Mouse (Mus musculus) neural tube, embryonic 15.5 days (tissue): ENCODE data around the gene Islr. TPM values are rescaled to one million over a fixed set of nuclear protein-coding genes. Genes with fewer than 3 reads are reported as not detected.

ENCODE experiments used
- ATAC-seq: fragments of 200-750 bp; cut with Nextera tagmentation; 2 replicates; pipeline ENCODE4 v1.8.0; 2017; ENCODE audit warnings: mild to moderate bottlenecking, moderate TSS enrichment, moderate library complexity; ENCODE audit not compliant: low FRiP score
- H3K27ac ChIP-seq: fragments of 300-500 bp; sonication (generic); replicated peaks from 2 replicates; pipeline ENCODE4 v1.5.1; 2015; ENCODE audit warnings: mild to moderate bottlenecking, inconsistent platforms
- H3K27me3 ChIP-seq: fragments of 300-500 bp; sonication (generic); replicated peaks from 2 replicates; pipeline ENCODE4 v1.6.1; 2015; ENCODE audit warnings: inconsistent platforms
- H3K36me3 ChIP-seq: fragments of 300-500 bp; sonication (generic); 2 replicates; pipeline ENCODE4 v1.6.1; 2015; ENCODE audit warnings: inconsistent platforms
- H3K4me1 ChIP-seq: fragments of 300-500 bp; sonication (generic); 2 replicates; pipeline ENCODE4 v1.6.1; 2015; ENCODE audit warnings: inconsistent platforms
- H3K4me2 ChIP-seq: fragments of 300-500 bp; sonication (generic); 2 replicates; pipeline ENCODE4 v1.6.1; 2015; ENCODE audit warnings: inconsistent platforms, mild to moderate bottlenecking, moderate library complexity
- H3K4me3 ChIP-seq: fragments of 300-500 bp; sonication (generic); replicated peaks from 2 replicates; pipeline ENCODE4 v1.5.1; 2015; ENCODE audit warnings: mild to moderate bottlenecking, inconsistent platforms
- H3K9ac ChIP-seq: fragments of 300-500 bp; sonication (generic); replicated peaks from 2 replicates; pipeline ENCODE4 v1.6.1; 2015; ENCODE audit warnings: mild to moderate bottlenecking, inconsistent platforms
- H3K9me3 ChIP-seq: fragments of 300-500 bp; sonication (generic); replicated peaks from 2 replicates; pipeline ENCODE4 v1.6.1; 2016; ENCODE audit warnings: inconsistent platforms
- WGBS: fragments of 180-500 bp; shearing (Covaris S2); methylation state at CpG from one replicate; pipeline ENCODE4 v1.1.7; 2015; ENCODE audit warnings: mixed read lengths; 5-methylcytosine and 5-hydroxymethylcytosine counted together
- polyA plus RNA-seq: library from polyadenylated mRNA; unstranded; fragments of >200 nt; fragmentation: Nextera tagmentation; extraction: Ambion mirVana; gene quantifications from 2 replicates; pipeline ENCODE4 v1.2.1, GENCODE M21; 2015

Gene Islr
- polyA plus RNA-seq, 1 experiment from 2014 or later: 52.3 TPM

- H3K9ac ChIP-seq: no peak overlapping the region
- WGBS: 9% methylated on average over 17 of the region's 17 CpGs
- H3K4me3 ChIP-seq: no peak overlapping the region
- no peaks in the 10 kb centered on the region for H3K36me3 ChIP-seq
- 0 out of 2 replicates have a peak, but pooled peaks have one; percentile 53 for ATAC-seq
- H3K27ac ChIP-seq: peak overlapping the region; percentile 6; the same call in 1 of the 2 replicates
- peaks cover 40% of the 10 kb centered on the region for H3K27me3 ChIP-seq
- H3K4me2 ChIP-seq: peak overlapping the region; percentile 11
- no peaks in the 10 kb centered on the region for H3K9me3 ChIP-seq
- peaks cover 32% of the 10 kb centered on the region for H3K4me1 ChIP-seq
Observed at GRCm38 (mm10) chr9:58133893-58134884, 69.9 kb downstream of the Islr start.

- Histone ChIP-seq H3K4me3 (no peak overlapping the region), H3K4me2 (no peak overlapping the region), H3K4me1 (peaks cover 41% of the 10 kb centered on the region), H3K27ac (no peak overlapping the region), H3K27me3 (peaks cover 41% of the 10 kb centered on the region), H3K9ac (no peak overlapping the region), H3K36me3 (no peaks in the 10 kb centered on the region), H3K9me3 (no peaks in the 10 kb centered on the region)
- no peak for ATAC-seq
- 71% methylated on average over 7 of the region's 7 CpGs for WGBS
Observed at GRCm38 (mm10) chr9:58131735-58132134, 72.4 kb downstream of the Islr start.

- H3K9me3 ChIP-seq: no peaks in the 10 kb centered on the region
- H3K4me2 ChIP-seq: no peak overlapping the region
- ATAC-seq: no peak
- no peaks in the 10 kb centered on the region for H3K36me3 ChIP-seq
- 60% methylated on average over 3 of the region's 3 CpGs for WGBS
- no peak overlapping the region for H3K27ac ChIP-seq
- H3K4me1 ChIP-seq: peaks cover 38% of the 10 kb centered on the region
- no peak overlapping the region for H3K4me3 ChIP-seq
- H3K27me3 ChIP-seq: peaks cover 46% of the 10 kb centered on the region
- H3K9ac ChIP-seq: no peak overlapping the region
Observed at GRCm38 (mm10) chr9:58130909-58131308, 73.2 kb downstream of the Islr start.

GRCm38 (mm10) chr9:58129508-58129907, 74.6 kb downstream of the Islr start:
- 20% methylated on average over 8 of the region's 8 CpGs for WGBS
- Histone ChIP-seq H3K4me3 (no peak overlapping the region), H3K9me3 (no peaks in the 10 kb centered on the region), H3K9ac (no peak overlapping the region), H3K4me1 (peaks cover 31% of the 10 kb centered on the region), H3K36me3 (no peaks in the 10 kb centered on the region), H3K27ac (no peak overlapping the region), H3K4me2 (no peak overlapping the region), H3K27me3 (peaks cover 48% of the 10 kb centered on the region)
- ATAC-seq: no peak

- no peak overlapping the region for H3K27ac ChIP-seq
- ATAC-seq: no peak
- H3K27me3 ChIP-seq: peaks cover 49% of the 10 kb centered on the region
- no peak overlapping the region for H3K9ac ChIP-seq
- H3K4me3 ChIP-seq: no peak overlapping the region
- H3K4me1 ChIP-seq: peaks cover 27% of the 10 kb centered on the region
- peak overlapping the region; percentile 22; the same call in 1 of the 2 replicates for H3K4me2 ChIP-seq
- no peaks in the 10 kb centered on the region for H3K9me3 ChIP-seq
- 6% methylated on average over 13 of the region's 13 CpGs for WGBS
- no peaks in the 10 kb centered on the region for H3K36me3 ChIP-seq
Observed at GRCm38 (mm10) chr9:58128926-58129413, 75.1 kb downstream of the Islr start.

GRCm38 (mm10) chr9:58125811-58126210, 78.3 kb downstream of the Islr start:
- H3K27me3 ChIP-seq: peaks cover 49% of the 10 kb centered on the region

GRCm38 (mm10) chr9:58125085-58125484, 79.0 kb downstream of the Islr start:
- H3K36me3 ChIP-seq: no peaks in the 10 kb centered on the region
- no peak overlapping the region for H3K27ac ChIP-seq
- 61% methylated on average over 3 of the region's 3 CpGs for WGBS
- no peak overlapping the region for H3K9ac ChIP-seq
- H3K4me1 ChIP-seq: peaks cover 24% of the 10 kb centered on the region
- ATAC-seq: no peak
- no peak overlapping the region for H3K4me3 ChIP-seq
- peaks cover 42% of the 10 kb centered on the region for H3K27me3 ChIP-seq
- H3K9me3 ChIP-seq: no peaks in the 10 kb centered on the region
- H3K4me2 ChIP-seq: no peak overlapping the region

More at GRCm38 (mm10) chr9:58125811-58126210, 78.3 kb downstream of the Islr start:
- 33% methylated on average over 4 of the region's 4 CpGs for WGBS
- no peak overlapping the region for H3K4me2 ChIP-seq
- H3K27ac ChIP-seq: no peak overlapping the region
- H3K9ac ChIP-seq: no peak overlapping the region
- no peaks in the 10 kb centered on the region for H3K9me3 ChIP-seq
- no peaks in the 10 kb centered on the region for H3K36me3 ChIP-seq
- peaks cover 24% of the 10 kb centered on the region for H3K4me1 ChIP-seq
- H3K4me3 ChIP-seq: no peak overlapping the region
- no peak for ATAC-seq

GRCm38 (mm10) chr9:58118671-58119070, 85.4 kb downstream of the Islr start, which contains the start of gene Ccdc33:
TSS of gene Ccdc33 (minus strand) at chr9:58118823.
- no peak for ATAC-seq
- Histone ChIP-seq H3K27ac (no peak within 1 kb of the TSS), H3K36me3 (no peaks in the 10 kb centered on the region), H3K27me3 (peaks cover 31% of the 10 kb centered on the region), H3K4me1 (peaks cover 30% of the 10 kb centered on the region), H3K9ac (no peak within 1 kb of the TSS), H3K4me2 (no peak within 1 kb of the TSS), H3K9me3 (no peaks in the 10 kb centered on the region), H3K4me3 (no peak within 1 kb of the TSS)
- 41% methylated on average over 2 of the region's 2 CpGs for WGBS

GRCm38 (mm10) chr9:58116024-58116651, 88.0 kb downstream of the Islr start:
- Histone ChIP-seq H3K4me3 (no peak overlapping the region), H3K9ac (no peak overlapping the region), H3K27ac (no peak overlapping the region), H3K4me2 (no peak overlapping the region), H3K4me1 (peaks cover 52% of the 10 kb centered on the region), H3K36me3 (no peaks in the 10 kb centered on the region), H3K27me3 (peaks cover 18% of the 10 kb centered on the region), H3K9me3 (no peaks in the 10 kb centered on the region)
- ATAC-seq: no peak
- 40% methylated on average over 7 of the region's 7 CpGs for WGBS

GRCm38 (mm10) chr9:58115297-58115925, 88.7 kb downstream of the Islr start:
- Histone ChIP-seq H3K4me3 (no peak overlapping the region), H3K27ac (peak overlapping the region; percentile 35; the same call in 1 of the 2 replicates), H3K36me3 (no peaks in the 10 kb centered on the region), H3K9me3 (no peaks in the 10 kb centered on the region), H3K9ac (no peak overlapping the region), H3K27me3 (peaks cover 15% of the 10 kb centered on the region), H3K4me2 (no peak overlapping the region), H3K4me1 (peaks cover 59% of the 10 kb centered on the region)
- no peak for ATAC-seq
- 14% methylated on average over 7 of the region's 7 CpGs for WGBS

- Histone ChIP-seq H3K27me3 (peaks cover 15% of the 10 kb centered on the region), H3K4me1 (peaks cover 59% of the 10 kb centered on the region), H3K27ac (peak overlapping the region; percentile 35), H3K4me2 (peak overlapping the region; percentile 50; the same call in 1 of the 2 replicates), H3K4me3 (no peak overlapping the region), H3K9ac (0 out of 2 replicates have a peak overlapping the region, but pooled peaks have one; percentile 34), H3K9me3 (no peaks in the 10 kb centered on the region), H3K36me3 (no peaks in the 10 kb centered on the region)
- ATAC-seq: no peak
- WGBS: 6% methylated on average over 9 of the region's 9 CpGs
Observed at GRCm38 (mm10) chr9:58114019-58114418, 90.1 kb downstream of the Islr start.
